Mouse (Mus musculus) layer of hippocampus, adult 9-10 months (tissue): ENCODE data around the gene Snrk.
A peak's percentile ranks its signal among the peaks of the same experiment; 100 is the strongest.

Experiments used
- DNase-seq: peaks from one replicate; pipeline ENCODE4 v3.0.0; 2022; ENCODE audit warnings: low spot score

Gene Snrk

GRCm38 (mm10) chr9:122117112-122117616 is at the start of gene Snrk:
Snrk (plus strand) TSS chr9:122117266.
- peak; percentile 71 for DNase-seq

GRCm38 (mm10) chr9:122067654-122068053 is 49.4 kb upstream of the Snrk start:
- DNase-seq, result no peak

- no peak for DNase-seq
These were observed 47.4 kb upstream of the Snrk start for GRCm38 (mm10) chr9:122069560-122070174.

- no peak for DNase-seq
These were observed 43.1 kb upstream of the Snrk start for GRCm38 (mm10) chr9:122073980-122074379.

GRCm38 (mm10) chr9:122074575-122074974 is 42.5 kb upstream of the Snrk start:
- no peak for DNase-seq

- DNase-seq, result no peak
These were observed 38.6 kb upstream of the Snrk start for GRCm38 (mm10) chr9:122078456-122078855.

- no peak for DNase-seq
These were observed 33.4 kb upstream of the Snrk start for GRCm38 (mm10) chr9:122083698-122084097.

- no peak for DNase-seq
These were observed 32.9 kb upstream of the Snrk start for GRCm38 (mm10) chr9:122084175-122084574.

- no peak for DNase-seq
These were observed 32.4 kb upstream of the Snrk start for GRCm38 (mm10) chr9:122084636-122085035.

- DNase-seq, result no peak
These were observed 32.0 kb upstream of the Snrk start for GRCm38 (mm10) chr9:122085055-122085454.

- DNase-seq, result no peak
These were observed 31.4 kb upstream of the Snrk start for GRCm38 (mm10) chr9:122085550-122086205.

GRCm38 (mm10) chr9:122087086-122087485 is 30.0 kb upstream of the Snrk start:
- no peak for DNase-seq

- no peak for DNase-seq
These were observed 25.9 kb upstream of the Snrk start for GRCm38 (mm10) chr9:122091171-122091570.

GRCm38 (mm10) chr9:122091782-122092228 is 25.3 kb upstream of the Snrk start:
- DNase-seq, result no peak

GRCm38 (mm10) chr9:122094171-122094570 is 22.9 kb upstream of the Snrk start:
- no peak for DNase-seq

GRCm38 (mm10) chr9:122096822-122097511 is 20.1 kb upstream of the Snrk start:
- no peak for DNase-seq

GRCm38 (mm10) chr9:122097535-122097934 is 19.5 kb upstream of the Snrk start:
- no peak for DNase-seq

GRCm38 (mm10) chr9:122100584-122101127 is 16.4 kb upstream of the Snrk start:
- DNase-seq, result no peak

GRCm38 (mm10) chr9:122101196-122101595 is 15.9 kb upstream of the Snrk start:
- no peak for DNase-seq

GRCm38 (mm10) chr9:122103550-122104284 is 13.3 kb upstream of the Snrk start:
- no peak for DNase-seq

GRCm38 (mm10) chr9:122104285-122104829 is 12.7 kb upstream of the Snrk start:
- no peak for DNase-seq
